Mouse (Mus musculus): Measurements from ENCODE around the gene Galnt17. TPM values are rescaled to one million over a fixed set of nuclear protein-coding genes. Genes with fewer than 3 reads are reported as not detected.

Gene Galnt17
- polyA plus RNA-seq, 1 experiment from 2014 or later, result 5.1 TPM

DNA sequence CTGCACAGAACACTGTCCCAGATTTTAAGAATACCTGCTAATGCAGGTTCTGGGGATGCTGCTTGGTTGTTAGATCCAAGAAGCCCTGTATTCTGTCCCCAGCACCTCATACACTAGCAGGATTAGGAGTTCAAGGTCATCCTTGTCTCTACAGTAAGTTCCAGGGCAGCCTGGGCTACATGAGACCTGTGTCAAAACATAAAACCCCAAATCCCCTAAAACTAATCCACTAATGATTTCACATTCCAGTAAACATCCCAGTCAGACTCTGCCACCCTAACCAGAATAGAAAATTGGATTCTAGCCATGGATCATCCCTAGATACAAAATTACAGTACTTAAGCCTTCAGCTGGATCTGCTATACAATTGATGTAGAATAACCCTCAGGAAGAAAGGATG lies 123.7 kb downstream of the Galnt17 start:
- in situ Hi-C loops (cut with MboI; ENCODE audit: low pct_unique_long_range_greater_than_20kb), result no loop called here
- ChIA-PET POLR2A (interaction anchor here (0.7 kb wide), 1 partner anchor 59 kb away, joined by 5 read pairs; no protein-coding TSS in a partner anchor), CTCF (no interaction called here)
- DNase-seq (ENCODE audit: low read depth, low spot score), result no peak
- H3K27me3 ChIP-seq, result no peaks in the 10 kb centered on the region
- no peak for TF ChIP-seq CTCF (IDR thresholded peaks at IDR 0.05)
- no peak for ATAC-seq

- in situ Hi-C loops (cut with MboI; ENCODE audit: low pct_unique_long_range_greater_than_20kb), result no loop called here
- ChIA-PET POLR2A (no interaction called here), CTCF (no interaction called here)
- TF ChIP-seq CTCF (IDR thresholded peaks at IDR 0.05), result no peak
- ATAC-seq (no peak), DNase-seq (ENCODE audit: low read depth, low spot score) (no peak)
- no peaks in the 10 kb centered on the region for H3K27me3 ChIP-seq
Observed at GRCm38 (mm10) chr5:131181231-131181630, 127.1 kb downstream of the Galnt17 start.

DNA sequence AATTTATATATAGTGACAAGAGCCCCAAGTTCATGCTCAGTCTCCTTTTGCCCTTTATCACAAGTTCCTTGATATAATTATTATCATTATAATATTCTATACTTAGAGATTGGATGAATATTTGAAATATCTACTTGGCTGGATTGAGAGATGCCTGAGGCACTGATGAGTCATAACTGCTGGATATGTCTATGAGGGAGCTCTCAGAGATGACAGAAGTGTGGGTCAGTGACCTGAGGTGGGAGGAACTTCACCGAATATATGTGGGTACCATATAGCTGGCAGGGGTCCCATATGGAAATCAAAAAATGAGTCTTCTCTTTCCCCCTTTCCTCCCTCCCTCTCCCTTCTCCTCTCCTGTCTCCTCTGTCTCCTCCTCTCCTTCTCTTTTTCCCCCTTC lies 127.5 kb downstream of the Galnt17 start:
- no peaks in the 10 kb centered on the region for H3K27me3 ChIP-seq
- in situ Hi-C loops (cut with MboI; ENCODE audit: low pct_unique_long_range_greater_than_20kb), result no loop called here
- DNase-seq (ENCODE audit: low read depth, low spot score), result no peak
- no peak for TF ChIP-seq CTCF (IDR thresholded peaks at IDR 0.05)
- ChIA-PET CTCF (no interaction called here), POLR2A (no interaction called here)
- ATAC-seq, result no peak

DNA sequence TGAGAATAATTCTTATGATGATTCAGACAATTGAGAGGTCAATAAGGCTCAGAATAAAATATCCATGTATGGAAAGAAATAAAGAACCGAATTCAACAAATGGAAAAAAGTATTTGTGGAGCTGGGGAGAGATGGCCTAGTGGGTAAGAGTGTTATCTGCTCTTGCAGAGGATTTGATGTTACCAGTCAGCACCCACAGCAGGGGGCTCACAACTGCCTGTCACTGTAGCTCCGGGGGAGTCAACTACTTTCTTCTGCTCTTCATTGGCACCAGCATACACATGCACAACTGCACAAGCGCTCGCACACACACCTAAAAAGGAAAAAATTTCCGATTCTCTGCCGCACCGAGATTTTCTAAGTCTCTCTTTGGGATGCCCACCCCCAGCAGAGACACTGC lies 130.4 kb downstream of the Galnt17 start:
- POLR2A ChIA-PET, result no interaction called here
- no peak for DNase-seq (ENCODE audit: low read depth, low spot score)
- no peaks in the 10 kb centered on the region for H3K27me3 ChIP-seq
- TF ChIP-seq CTCF (IDR thresholded peaks at IDR 0.05), result no peak
- in situ Hi-C loops (cut with MboI; ENCODE audit: low pct_unique_long_range_greater_than_20kb), result no loop called here
- CTCF ChIA-PET, result interaction anchor here (1.3 kb wide), 1 partner anchor 15 kb away, joined by 3 read pairs; no protein-coding TSS in a partner anchor
- no peak for ATAC-seq

GRCm38 (mm10) chr5:131177168-131177567 lies 131.1 kb downstream of the Galnt17 start:
- CTCF ChIA-PET, result interaction anchor here (1.3 kb wide), 1 partner anchor 14 kb away, joined by 3 read pairs; no protein-coding TSS in a partner anchor
- DNase-seq (ENCODE audit: low read depth, low spot score) (no peak), ATAC-seq (no peak)
- no peak for TF ChIP-seq CTCF (IDR thresholded peaks at IDR 0.05)
- in situ Hi-C loops (cut with MboI; ENCODE audit: low pct_unique_long_range_greater_than_20kb), result no loop called here
- POLR2A ChIA-PET, result no interaction called here
- H3K27me3 ChIP-seq, result no peaks in the 10 kb centered on the region

DNA sequence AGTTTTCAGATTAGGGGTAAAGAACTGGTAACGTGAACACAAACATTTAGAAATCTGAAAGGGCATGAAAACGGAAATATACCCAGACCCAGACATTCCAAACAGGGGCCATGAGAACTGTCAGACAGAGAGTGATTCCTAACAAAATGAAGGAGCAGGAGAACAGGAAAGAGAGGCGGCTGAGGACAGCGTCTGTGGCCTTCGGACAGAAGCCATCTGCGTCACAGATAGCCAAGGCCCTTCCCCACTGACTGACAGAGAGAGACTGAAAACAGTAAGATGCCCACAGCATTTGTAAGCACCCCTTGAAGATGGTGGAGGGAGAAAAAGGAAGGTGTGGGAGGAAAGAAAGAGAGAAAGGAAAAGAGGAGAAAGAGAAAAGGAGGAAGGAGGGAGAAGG lies 139.1 kb downstream of the Galnt17 start:
- TF ChIP-seq CTCF (IDR thresholded peaks at IDR 0.05), result no peak
- ChIA-PET CTCF (no interaction called here), POLR2A (interaction anchor here (0.7 kb wide), 1 partner anchor 914 kb away, joined by 8 read pairs; the partner anchor contains the start of genes Sbds and Tyw1)
- ATAC-seq (no peak), DNase-seq (ENCODE audit: low read depth, low spot score) (no peak)
- in situ Hi-C loops (cut with MboI; ENCODE audit: low pct_unique_long_range_greater_than_20kb), result no loop called here
- no peaks in the 10 kb centered on the region for H3K27me3 ChIP-seq

- in situ Hi-C loops (cut with MboI; ENCODE audit: low pct_unique_long_range_greater_than_20kb), result no loop called here
- CTCF ChIA-PET, result no interaction called here
Observed at GRCm38 (mm10) chr5:131167366-131167765, 140.9 kb downstream of the Galnt17 start.

GRCm38 (mm10) chr5:131165681-131166080 lies 142.6 kb downstream of the Galnt17 start:
- ChIA-PET CTCF (no interaction called here), POLR2A (no interaction called here)
- in situ Hi-C loops (cut with MboI; ENCODE audit: low pct_unique_long_range_greater_than_20kb), result no loop called here
- TF ChIP-seq CTCF (IDR thresholded peaks at IDR 0.05), result no peak
- H3K27me3 ChIP-seq, result no peaks in the 10 kb centered on the region
- ATAC-seq, result peak; percentile 26
- DNase-seq (ENCODE audit: low read depth, low spot score), result no peak

More at GRCm38 (mm10) chr5:131167366-131167765, 140.9 kb downstream of the Galnt17 start:
- POLR2A ChIA-PET, result no interaction called here
- ATAC-seq, result no peak
- no peak for TF ChIP-seq CTCF (IDR thresholded peaks at IDR 0.05)
- DNase-seq (ENCODE audit: low read depth, low spot score), result no peak
- no peaks in the 10 kb centered on the region for H3K27me3 ChIP-seq

DNA sequence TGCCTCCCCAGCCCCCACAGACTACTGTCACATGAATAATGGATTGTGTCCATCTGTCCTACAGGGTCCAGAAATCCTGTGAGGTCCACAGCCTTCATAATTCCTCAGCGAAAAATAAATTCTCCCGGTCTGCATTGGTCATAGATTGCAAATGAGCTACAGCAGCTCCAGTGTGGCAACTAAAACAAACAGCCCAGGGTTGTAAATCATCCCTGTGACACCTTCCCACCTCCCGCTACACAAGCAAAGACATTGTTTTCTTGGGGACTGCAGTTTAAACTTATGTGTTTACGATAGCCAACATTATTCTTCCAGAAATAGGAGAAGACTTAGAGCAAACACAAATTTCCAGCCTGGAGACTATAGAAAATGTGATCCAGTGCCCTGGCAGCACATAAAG lies 150.4 kb downstream of the Galnt17 start:
- no peaks in the 10 kb centered on the region for H3K27me3 ChIP-seq
- in situ Hi-C loops (cut with MboI; ENCODE audit: low pct_unique_long_range_greater_than_20kb), result loop anchor here (10.0 kb wide), 1 partner anchor 267 kb away; no protein-coding TSS in a partner anchor
- POLR2A ChIA-PET, result no interaction called here
- DNase-seq (ENCODE audit: low read depth, low spot score) (no peak), ATAC-seq (no peak)
- CTCF ChIA-PET, result interaction anchor here (0.6 kb wide), 1 partner anchor 199 kb away, joined by 3 read pairs; no protein-coding TSS in a partner anchor
- TF ChIP-seq CTCF (IDR thresholded peaks at IDR 0.05), result no peak

GRCm38 (mm10) chr5:131156323-131156722 lies 152.0 kb downstream of the Galnt17 start:
- in situ Hi-C loops (cut with MboI; ENCODE audit: low pct_unique_long_range_greater_than_20kb), result loop anchor here (10.0 kb wide), 1 partner anchor 268 kb away; no protein-coding TSS in a partner anchor
- H3K27me3 ChIP-seq, result no peaks in the 10 kb centered on the region
- ChIA-PET CTCF (interaction anchor here (1.7 kb wide), 1 partner anchor 272 kb away, joined by 4 read pairs; no protein-coding TSS in a partner anchor), POLR2A (no interaction called here)
- TF ChIP-seq CTCF (IDR thresholded peaks at IDR 0.05), result peak; percentile 44
- ATAC-seq (no peak), DNase-seq (ENCODE audit: low read depth, low spot score) (no peak)

DNA sequence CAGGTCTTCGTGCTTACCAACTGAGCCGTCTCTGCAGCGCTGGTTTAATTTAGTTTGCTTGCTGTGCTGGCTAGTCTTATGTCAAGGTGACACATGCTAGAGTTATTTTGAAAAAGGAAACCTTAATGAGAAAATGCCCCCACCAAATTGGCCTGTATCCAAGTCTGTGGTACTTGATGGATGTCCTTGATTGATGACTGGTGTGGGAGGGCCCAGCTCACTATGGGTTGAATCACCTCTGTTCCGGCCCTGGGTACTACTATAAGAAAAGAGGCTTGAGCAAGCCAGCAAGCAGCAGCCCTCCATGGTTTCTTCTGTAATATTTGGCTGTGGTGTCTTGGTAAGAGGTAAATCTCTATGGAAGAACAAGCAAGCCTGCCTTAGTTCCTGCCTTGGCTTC lies 165.7 kb downstream of the Galnt17 start:
- ChIA-PET CTCF (no interaction called here), POLR2A (no interaction called here)
- DNase-seq (ENCODE audit: low read depth, low spot score), result peak; percentile 75
- in situ Hi-C loops (cut with MboI; ENCODE audit: low pct_unique_long_range_greater_than_20kb), result no loop called here
- no peaks in the 10 kb centered on the region for H3K27me3 ChIP-seq
- peak; percentile 88 for ATAC-seq
- TF ChIP-seq CTCF (IDR thresholded peaks at IDR 0.05), result no peak

GRCm38 (mm10) chr5:131134809-131135208 lies 173.5 kb downstream of the Galnt17 start:
- no peaks in the 10 kb centered on the region for H3K27me3 ChIP-seq
- CTCF ChIA-PET, result no interaction called here
- no peak for TF ChIP-seq CTCF (IDR thresholded peaks at IDR 0.05)
- in situ Hi-C loops (cut with MboI; ENCODE audit: low pct_unique_long_range_greater_than_20kb), result no loop called here
- DNase-seq (ENCODE audit: low read depth, low spot score) (no peak), ATAC-seq (no peak)
- POLR2A ChIA-PET, result no interaction called here
